17 mouse cellular contexts compared by ENCODE assay signal in the genomic region with DNA sequence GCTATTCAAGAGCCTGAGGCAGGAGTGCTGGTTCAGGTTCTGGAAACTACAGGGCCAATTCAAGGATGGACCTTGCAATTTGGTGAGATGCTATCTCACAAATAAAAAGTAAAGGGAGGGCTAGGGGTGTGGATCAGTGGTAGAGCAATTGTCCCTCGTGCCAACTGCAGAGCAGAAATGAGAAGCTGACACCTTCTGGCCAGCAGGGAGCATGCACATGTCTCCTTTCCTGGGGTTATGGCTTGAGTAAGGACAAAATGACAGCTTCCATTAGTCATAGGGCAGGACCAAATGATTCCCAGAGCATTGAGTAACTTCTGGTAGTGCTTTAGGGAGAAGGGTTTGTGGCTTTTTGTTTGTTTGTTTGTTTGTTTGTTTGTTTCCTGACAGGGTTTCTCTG. TPM values are rescaled to one million over a fixed set of nuclear protein-coding genes. Genes with fewer than 3 reads are reported as not detected.
DNase-seq lines count a peak whose midpoint lies in the region; ATAC-seq and TF ChIP-seq lines count a peak whose summit lies in the region.
"Had no signal": no experiment of that assay in that cellular context is flagged by ENCODE, and none has a peak within 500 bp of the region (broad histone marks: within the 10 kb centered on the region; RNA-seq: fewer than 3 reads in every experiment).

No protein-coding gene starts in this region.

- TF ChIP-seq EP300 in liver, postnatal 0 days (IDR thresholded peaks at IDR 0.05; ENCODE audit: low read depth), result no peak
- TF ChIP-seq EP300 in ES-Bruce4 (IDR thresholded peaks at IDR 0.05; ENCODE audit: insufficient read depth, low read depth, low read length), result no peak

- H3K4me2 ChIP-seq in intestine, embryonic 14.5 days (ENCODE audit: low read length), result no peak overlapping the region
- H3K4me2 ChIP-seq in intestine, embryonic 15.5 days (replicated peaks), result no peak overlapping the region
- H3K4me2 ChIP-seq in liver, postnatal 0 days (ENCODE audit: low read depth, low read length), result no peak overlapping the region
- H3K4me2 ChIP-seq: heart, embryonic 13.5 days; hindbrain, embryonic 12.5 days; neural tube, embryonic 12.5 days had no signal

- TF ChIP-seq CTCF in liver, postnatal 0 days (IDR thresholded peaks at IDR 0.05; ENCODE audit: low read depth), result peak; percentile 48
- TF ChIP-seq CTCF in ES-Bruce4 (IDR thresholded peaks at IDR 0.05; ENCODE audit: low read depth, low read length), result peak; percentile 46
- TF ChIP-seq CTCF in cortical plate, adult 2 months (IDR thresholded peaks at IDR 0.05; ENCODE audit: extremely low read depth, insufficient read depth, low read length), result peak; percentile 25

- no peaks in the 10 kb centered on the region for H3K9me3 ChIP-seq in intestine, embryonic 14.5 days (ENCODE audit: control insufficient read depth, low read length)
- no peaks in the 10 kb centered on the region for H3K9me3 ChIP-seq in intestine, embryonic 15.5 days
- no peaks in the 10 kb centered on the region for H3K9me3 ChIP-seq in liver, postnatal 0 days (ENCODE audit: low read length)
- no peaks in the 10 kb centered on the region for H3K9me3 ChIP-seq in ES-Bruce4 (replicated peaks; ENCODE audit: control insufficient read depth, insufficient read depth, low read length, poor library complexity, severe bottlenecking)
- H3K9me3 ChIP-seq: heart, embryonic 13.5 days; hindbrain, embryonic 12.5 days; neural tube, embryonic 12.5 days had no signal

- TF ChIP-seq POLR2A in ES-Bruce4 (IDR thresholded peaks at IDR 0.05; ENCODE audit: insufficient read depth, low read length), result no peak
- TF ChIP-seq POLR2A in cortical plate, adult 2 months (IDR thresholded peaks at IDR 0.05; ENCODE audit: extremely low read depth, insufficient read depth, low read length), result no peak

- no peak overlapping the region for H3K4me3 ChIP-seq in intestine, embryonic 14.5 days (ENCODE audit: low read depth, low read length)
- H3K4me3 ChIP-seq in intestine, embryonic 15.5 days (replicated peaks), result no peak overlapping the region
- H3K4me3 ChIP-seq in liver, postnatal 0 days (ENCODE audit: low read depth, low read length), result no peak overlapping the region
- no peak overlapping the region for H3K4me3 ChIP-seq in ES-Bruce4 (ENCODE audit: low read depth, low read length)
- no peak overlapping the region for H3K4me3 ChIP-seq in cortical plate, adult 2 months (ENCODE audit: insufficient read depth, low read length)
- H3K4me3 ChIP-seq: heart, embryonic 13.5 days; hindbrain, embryonic 12.5 days; neural tube, embryonic 12.5 days had no signal

- no peak overlapping the region for H3K9ac ChIP-seq in intestine, embryonic 14.5 days (ENCODE audit: low read length)
- H3K9ac ChIP-seq in intestine, embryonic 15.5 days, result no peak overlapping the region
- no peak overlapping the region for H3K9ac ChIP-seq in liver, postnatal 0 days (replicated peaks)
- H3K9ac ChIP-seq in ES-Bruce4 (ENCODE audit: low read depth, poor library complexity, severe bottlenecking), result no peak overlapping the region
- H3K9ac ChIP-seq: heart, embryonic 13.5 days; hindbrain, embryonic 12.5 days; neural tube, embryonic 12.5 days had no signal

- DNase-seq in intestine, embryonic 14.5 days (ENCODE audit: low spot score), result no peak
- DNase-seq in liver, postnatal 0 days, result no peak
- DNase-seq in liver, result no peak
- DNase-seq in cerebellum, postnatal 36 days, result no peak
- DNase-seq: adrenal gland, postnatal 14 days; gastrocnemius, postnatal 25 days; thymus, postnatal 14 days had no signal

- 19% methylated on average over 1 of the region's 1 CpGs for WGBS in intestine, embryonic 14.5 days
- WGBS in intestine, embryonic 15.5 days, result 20% methylated on average over 1 of the region's 1 CpGs
- 23% methylated on average over 1 of the region's 1 CpGs for WGBS in liver, postnatal 0 days (ENCODE audit: insufficient replicate concordance)

- ATAC-seq in intestine, embryonic 14.5 days (replicated peaks; ENCODE audit: low FRiP score, low TSS enrichment, low read depth), result 0 out of 2 replicates have a peak, but pooled peaks have one; percentile 29
- ATAC-seq in intestine, embryonic 15.5 days, result no peak
- ATAC-seq in liver, postnatal 0 days, result 0 out of 2 replicates have a peak, but pooled peaks have one; percentile 43
- no peak for ATAC-seq in frontal cortex, adult (ENCODE audit: low TSS enrichment)
- ATAC-seq: forebrain, embryonic 16.5 days; midbrain, embryonic 16.5 days had no signal

- no peaks in the 10 kb centered on the region for H3K27me3 ChIP-seq in intestine, embryonic 14.5 days (replicated peaks; ENCODE audit: control insufficient read depth, insufficient read depth, low read length)
- no peaks in the 10 kb centered on the region for H3K27me3 ChIP-seq in intestine, embryonic 15.5 days (replicated peaks)
- no peaks in the 10 kb centered on the region for H3K27me3 ChIP-seq in liver, postnatal 0 days (ENCODE audit: insufficient read depth, low read length)
- no peaks in the 10 kb centered on the region for H3K27me3 ChIP-seq in ES-Bruce4 (ENCODE audit: control insufficient read depth, insufficient read depth, low read length, poor library complexity, severe bottlenecking)
- H3K27me3 ChIP-seq: hindbrain, embryonic 12.5 days; neural tube, embryonic 12.5 days had no signal

- H3K4me1 ChIP-seq in intestine, embryonic 14.5 days (replicated peaks; ENCODE audit: control insufficient read depth, insufficient read depth, low read length), result 0 out of 2 replicates have a peak, but pooled peaks cover 3% of the 10 kb centered on the region
- H3K4me1 ChIP-seq in intestine, embryonic 15.5 days (replicated peaks), result 0 out of 2 replicates have a peak, but pooled peaks cover 8% of the 10 kb centered on the region
- H3K4me1 ChIP-seq in liver, postnatal 0 days (ENCODE audit: insufficient read depth), result no peaks in the 10 kb centered on the region
- peaks cover 4% of the 10 kb centered on the region for H3K4me1 ChIP-seq in ES-Bruce4 (ENCODE audit: control insufficient read depth, insufficient read depth, low read length)
- peaks cover 1% of the 10 kb centered on the region; the same call in 1 of the 2 replicates for H3K4me1 ChIP-seq in cortical plate, adult 2 months (ENCODE audit: control insufficient read depth, insufficient read depth, low read length)
- H3K4me1 ChIP-seq: hindbrain, embryonic 12.5 days; neural tube, embryonic 12.5 days had no signal

- no peak overlapping the region for H3K27ac ChIP-seq in intestine, embryonic 14.5 days (ENCODE audit: low read depth)
- no peak overlapping the region for H3K27ac ChIP-seq in intestine, embryonic 15.5 days
- H3K27ac ChIP-seq in liver, postnatal 0 days (ENCODE audit: low read depth), result no peak overlapping the region
- no peak overlapping the region for H3K27ac ChIP-seq in ES-Bruce4 (ENCODE audit: insufficient read depth, low read length)
- no peak overlapping the region for H3K27ac ChIP-seq in cortical plate, adult 2 months (ENCODE audit: insufficient read depth, low read length)
- H3K27ac ChIP-seq: heart, embryonic 13.5 days; hindbrain, embryonic 12.5 days; macrophage; neural tube, embryonic 12.5 days had no signal

- no peaks in the 10 kb centered on the region for H3K36me3 ChIP-seq in intestine, embryonic 14.5 days (ENCODE audit: control insufficient read depth, insufficient read depth, low read length)
- no peaks in the 10 kb centered on the region for H3K36me3 ChIP-seq in intestine, embryonic 15.5 days
- H3K36me3 ChIP-seq in liver, postnatal 0 days (replicated peaks; ENCODE audit: insufficient read depth, low read length), result no peaks in the 10 kb centered on the region
- no peaks in the 10 kb centered on the region for H3K36me3 ChIP-seq in ES-Bruce4 (ENCODE audit: control insufficient read depth, insufficient read depth, low read length, poor library complexity, severe bottlenecking)
- H3K36me3 ChIP-seq: heart, embryonic 13.5 days; hindbrain, embryonic 12.5 days; neural tube, embryonic 12.5 days had no signal

RNA-seq across cellular contexts. Expression of a gene that starts 56.5 kb away (rescaled TPM):
- polyA plus RNA-seq in intestine, embryonic 14.5 days (2014; fragmentation: Nextera tagmentation; extraction: Ambion mirVana), result 25.5 and 25.9 TPM in 2 replicates
- 26.0 and 28.9 TPM in 2 replicates for polyA plus RNA-seq in intestine, embryonic 15.5 days (2015; fragmentation: Nextera tagmentation; extraction: Ambion mirVana)
- 2.8 and 4.3 TPM in 2 replicates for polyA plus RNA-seq in liver, postnatal 0 days (2015; fragmentation: Nextera tagmentation; extraction: Ambion mirVana)
- 11.5 and 12.3 TPM in 2 replicates for polyA plus RNA-seq in ES-Bruce4 (2011; ENCODE audit: insufficient read depth, insufficient read length, low read depth, missing spikeins)
- 0.06 and 0.23 TPM in 2 replicates for polyA plus RNA-seq in cortical plate, adult 2 months (2012; rRNA removed)
- polyA plus RNA-seq: macrophage had no signal

Comparison
In these comparisons a context has a peak if more than half of its experiments do, and no peak if none do; other contexts are left out.
1. ATAC-seq: peak in intestine, embryonic 14.5 days (single experiment) and liver, postnatal 0 days (single experiment); none in intestine, embryonic 15.5 days (single experiment) and frontal cortex, adult (single experiment).
2. Peak in every context shown above with its lines, with median percentiles within 50 percentile points of each other: CTCF ChIP-seq.